Mouse (Mus musculus) ovary, adult 18-20 months (tissue): ENCODE measurements at regions not wholly inside any gene's neighbourhood (a gene's known extent, or its start where the extent isn't known, plus 50 kb on each side); places are given as distances from the start of the nearest gene placed in this dataset.

Experiments
- DNase-seq: peaks from one replicate; pipeline ENCODE4 v3.0.0; 2022; ENCODE audit warnings: low spot score, mixed read lengths

DNA sequence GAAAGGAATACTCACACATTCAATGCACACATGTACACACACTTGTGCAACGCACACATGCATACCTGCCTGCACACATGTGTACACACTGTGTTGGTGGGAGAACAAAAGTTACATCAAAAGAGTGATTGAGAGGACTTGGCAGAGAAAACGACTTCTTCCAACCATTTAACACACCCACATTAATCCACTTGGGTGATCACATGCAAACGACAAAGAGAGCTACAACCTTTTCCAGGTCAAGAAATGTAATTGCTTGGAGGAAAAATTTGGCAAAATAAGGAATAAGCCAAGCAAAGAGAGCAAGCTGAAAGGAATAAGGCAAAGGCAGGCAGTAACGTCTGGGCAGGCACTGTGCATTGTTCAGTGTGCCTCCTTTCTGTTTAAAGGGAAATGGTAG, 67.3 kb downstream of the C1d start:
- DNase-seq: no peak

DNA sequence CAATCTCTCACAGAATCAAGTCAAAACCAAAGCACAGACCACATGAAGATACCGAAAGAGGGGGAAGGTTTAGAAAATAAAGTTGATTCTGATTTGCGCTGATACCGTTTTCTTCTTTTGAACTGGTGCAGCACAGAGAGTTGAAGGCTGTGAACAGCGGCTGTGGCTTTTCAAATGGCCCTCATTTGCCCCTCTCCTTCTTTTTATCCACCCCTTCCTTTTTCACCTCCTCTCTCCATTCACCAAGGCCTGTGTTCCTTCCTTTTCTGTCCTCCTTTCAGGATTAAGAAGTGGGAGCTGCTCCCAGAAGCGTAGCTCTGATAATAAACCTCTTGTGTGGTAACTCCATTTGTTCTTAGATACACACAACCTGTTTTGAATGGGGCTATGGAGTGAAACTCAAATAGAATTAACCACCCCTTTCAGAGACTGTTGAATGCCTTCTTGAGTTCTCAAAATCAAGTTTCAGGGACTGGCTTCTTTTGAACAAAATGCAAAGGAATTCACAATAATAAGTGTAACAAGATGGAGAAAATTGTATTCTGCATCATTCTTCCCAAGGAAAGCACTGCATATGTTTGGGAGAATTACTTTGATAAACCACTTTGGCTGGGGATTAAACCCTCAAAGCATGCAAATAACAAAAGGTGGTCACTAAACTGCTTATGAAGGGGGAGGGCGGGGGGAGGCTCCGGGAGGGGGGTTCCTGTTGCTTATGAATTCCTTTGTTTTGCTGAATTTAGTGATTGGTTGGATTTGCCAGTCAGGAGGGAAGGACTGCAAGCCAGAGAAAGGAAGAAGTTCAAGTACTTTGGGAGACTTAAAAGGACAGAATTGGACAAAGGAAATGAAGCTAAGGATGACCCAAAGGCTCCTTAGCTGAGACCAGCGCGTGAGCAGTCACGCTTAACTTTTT, 68.6 kb downstream of the C1d start:
- DNase-seq: no peak

DNA sequence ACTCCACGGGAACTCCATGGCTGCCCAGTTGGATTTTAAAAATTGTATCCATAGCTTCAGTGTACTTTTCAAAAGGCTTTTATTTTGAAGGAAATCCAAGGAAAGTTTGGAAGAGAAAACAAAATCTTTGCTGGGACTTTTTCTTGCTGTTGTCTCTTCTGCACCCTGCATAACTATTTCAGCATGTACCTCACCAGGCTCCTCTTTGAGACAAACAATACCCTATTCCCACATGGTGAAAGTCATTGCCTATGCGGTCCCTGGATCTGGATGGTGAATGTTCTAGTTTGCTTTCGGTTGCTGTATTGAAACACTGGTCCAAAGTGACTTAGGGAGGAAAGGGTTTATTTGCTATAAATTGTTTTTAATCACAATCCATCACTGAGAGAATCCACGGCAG, 69.3 kb downstream of the C1d start:
- no peak for DNase-seq

DNA sequence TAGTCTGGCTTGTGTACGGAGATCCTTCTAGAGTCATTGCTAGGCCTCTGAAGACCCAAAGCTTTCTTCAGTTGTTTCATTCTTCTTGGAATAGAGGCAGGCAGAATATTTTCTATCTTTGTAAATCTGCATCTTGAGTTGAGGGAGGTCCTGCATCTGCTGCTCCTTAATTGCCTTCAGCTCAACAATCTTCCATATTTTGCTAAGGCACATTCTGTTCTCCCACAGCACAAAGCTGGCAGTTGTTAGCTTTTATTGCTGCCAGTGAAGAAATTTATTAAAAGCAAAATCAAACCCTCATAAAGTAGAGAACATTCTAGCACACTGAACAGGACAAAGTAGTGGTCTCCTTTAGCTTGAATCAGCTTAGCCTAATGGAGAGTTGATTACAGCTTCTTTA, 94.1 kb downstream of the C1d start:
- DNase-seq: no peak

DNA sequence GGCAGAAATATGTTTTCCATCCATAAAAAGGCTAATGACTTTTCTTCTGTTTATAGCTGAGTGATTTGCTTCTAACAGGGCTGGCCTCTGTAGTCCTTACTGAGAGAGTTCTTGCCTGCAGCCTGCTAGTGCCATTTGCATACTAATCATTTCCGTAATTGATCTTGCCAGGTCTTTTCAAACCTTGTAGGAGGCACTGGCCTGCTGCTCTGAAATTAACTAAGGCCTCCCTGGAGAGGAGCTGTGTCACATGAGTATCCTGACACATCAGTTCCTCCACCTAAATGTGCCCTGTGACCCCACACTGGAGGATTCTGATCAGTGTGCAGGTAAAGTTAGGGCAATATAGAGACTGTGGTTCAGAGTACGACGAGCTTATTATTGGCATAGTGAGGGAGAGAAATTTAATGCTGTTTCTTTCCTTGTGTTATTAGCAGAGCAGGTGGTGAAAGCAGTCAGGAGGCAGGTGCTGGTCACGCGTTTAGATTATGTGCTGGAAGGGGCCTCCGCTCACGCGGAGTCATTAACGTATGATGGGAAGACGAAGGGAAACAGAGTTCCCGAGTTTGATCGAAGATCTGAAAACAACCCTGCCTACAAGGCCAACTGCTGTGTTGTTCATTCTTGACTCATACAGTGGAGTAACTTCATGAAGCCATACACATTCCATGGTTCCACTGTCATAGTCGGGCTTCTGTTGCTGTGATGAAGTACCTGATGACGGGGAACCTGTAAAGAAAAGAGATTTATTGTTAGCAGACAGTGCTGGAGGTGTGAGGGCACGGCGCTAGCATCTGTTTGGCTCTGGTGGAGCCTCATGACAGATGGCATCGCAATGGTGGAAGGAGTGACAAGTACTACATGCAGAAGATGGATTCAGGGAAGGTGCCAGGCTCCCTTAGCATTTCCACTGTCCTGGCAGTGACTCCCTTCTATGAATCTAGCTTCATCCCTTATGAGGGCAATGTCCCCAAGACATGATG, 95.1 kb downstream of the C1d start:
- no peak for DNase-seq

DNA sequence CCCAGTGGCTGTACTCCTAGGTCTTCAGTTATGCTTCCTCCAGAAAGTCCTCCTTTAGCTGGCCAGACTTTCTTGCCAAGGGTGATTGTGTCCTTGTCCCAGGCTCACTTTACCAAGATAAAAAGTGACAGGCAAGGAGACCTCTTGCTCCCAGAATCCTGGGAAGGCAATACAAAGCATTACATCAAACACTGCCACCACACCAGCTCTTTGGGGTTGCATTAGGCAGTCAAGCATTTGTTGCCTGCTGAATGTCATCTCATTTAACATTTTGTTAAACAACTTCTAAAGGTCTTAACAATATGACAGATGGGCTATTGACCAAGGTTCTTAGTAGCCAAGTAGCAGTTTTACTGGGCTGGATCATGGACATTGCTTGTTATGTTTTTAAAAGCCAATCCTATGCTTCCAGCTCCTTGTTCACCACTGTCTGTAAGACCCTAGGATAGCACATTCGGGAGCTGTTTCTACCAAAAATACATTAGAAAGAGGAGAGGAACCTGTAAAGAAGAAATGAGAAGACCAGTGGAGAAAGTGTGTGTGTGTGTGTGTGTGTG, 102.4 kb downstream of the C1d start:
- DNase-seq: no peak

DNA sequence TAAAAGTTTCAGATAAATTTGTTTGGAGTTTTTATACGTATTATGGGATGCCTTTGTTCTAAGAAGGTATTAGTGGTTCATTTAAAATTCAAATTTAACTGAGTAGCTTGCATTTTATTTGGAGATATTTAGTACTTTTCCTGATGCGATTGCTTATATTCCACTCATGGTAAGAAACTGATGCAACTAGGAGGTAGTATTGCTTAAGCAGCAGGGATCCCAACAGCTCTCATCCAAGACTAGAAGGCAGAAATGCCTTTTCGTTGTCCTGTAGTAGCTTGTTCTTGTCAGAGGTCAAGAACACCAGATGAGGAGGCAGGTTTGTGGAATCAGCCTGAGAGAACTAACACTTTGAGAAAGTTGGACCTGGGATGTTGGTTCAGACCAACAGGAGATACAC, 120.5 kb downstream of the C1d start:
- no peak for DNase-seq

DNA sequence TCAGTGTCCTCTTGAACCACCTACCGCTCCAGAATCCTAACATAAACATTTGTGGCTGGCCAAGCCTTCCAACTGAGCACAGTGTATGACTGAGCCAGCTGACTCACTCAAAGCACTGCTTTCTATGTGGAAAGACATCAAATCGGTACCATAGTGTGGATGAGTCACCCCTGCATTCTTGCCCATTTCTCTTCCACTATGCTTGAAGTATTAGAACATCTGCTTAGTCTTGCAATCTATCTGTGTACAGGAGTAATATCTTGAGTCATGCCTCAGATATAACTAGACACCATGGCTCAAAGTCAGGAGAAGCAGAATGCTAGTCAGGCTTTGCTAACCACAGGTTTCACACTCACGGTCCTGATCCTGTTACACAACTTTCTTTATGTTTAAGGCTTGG, 129.4 kb downstream of the C1d start:
- no peak for DNase-seq

DNA sequence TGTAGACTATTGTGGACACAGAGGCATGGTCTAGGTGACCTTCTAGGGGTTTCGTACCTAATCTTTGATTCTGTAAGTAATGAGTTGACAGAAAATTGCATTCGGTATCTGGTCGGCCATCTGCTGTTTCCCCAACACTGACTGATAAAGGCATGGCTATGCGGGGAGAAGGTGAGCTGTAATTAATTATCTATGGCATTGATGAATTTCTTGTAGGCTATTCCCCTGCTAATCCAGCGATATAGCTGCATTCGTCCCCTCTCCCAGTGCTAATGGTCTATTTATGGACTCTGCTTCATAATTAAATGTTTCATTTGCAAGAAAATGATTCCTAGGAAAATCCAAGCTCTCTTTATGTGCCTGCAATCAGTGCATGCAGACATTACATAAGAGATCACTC, 136.5 kb downstream of the C1d start:
- DNase-seq: no peak

DNA sequence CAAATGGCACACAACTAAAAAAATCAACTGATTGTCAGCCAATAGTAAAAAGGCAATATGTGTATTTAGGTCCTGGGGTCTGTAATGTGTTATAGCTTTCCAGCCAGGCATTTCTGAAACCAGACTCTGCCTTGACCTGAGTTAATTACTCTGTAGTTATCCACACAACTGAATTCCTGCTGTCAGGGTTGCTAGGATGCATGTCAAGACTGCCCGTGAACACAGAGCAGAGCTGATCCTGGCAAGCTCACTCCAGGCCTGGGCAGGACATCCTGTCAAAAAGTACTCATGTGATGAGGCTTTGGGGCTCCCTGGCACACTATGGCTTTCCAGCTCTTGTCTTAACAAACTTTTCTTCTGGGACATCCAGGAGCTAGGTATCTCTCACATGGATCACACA, 157.2 kb downstream of the C1d start:
- no peak for DNase-seq

DNA sequence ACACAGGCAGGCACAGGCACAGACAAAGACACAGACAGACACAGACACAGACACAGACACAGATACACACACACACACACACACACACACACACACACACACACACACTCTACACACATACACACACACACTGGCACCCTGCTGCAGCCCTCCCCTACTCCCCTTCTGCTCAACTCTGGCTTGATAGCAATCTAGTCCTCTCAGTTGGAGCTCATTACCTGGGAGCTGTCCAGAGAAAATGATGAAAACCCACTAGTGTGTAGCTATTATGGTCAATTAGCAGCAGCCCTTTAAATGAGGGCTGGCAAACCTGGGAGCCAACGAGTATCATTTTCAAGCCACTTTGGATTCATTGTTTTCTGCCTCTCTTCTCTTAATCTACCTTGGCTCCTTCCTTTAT, 157.8 kb downstream of the C1d start:
- no peak for DNase-seq

DNA sequence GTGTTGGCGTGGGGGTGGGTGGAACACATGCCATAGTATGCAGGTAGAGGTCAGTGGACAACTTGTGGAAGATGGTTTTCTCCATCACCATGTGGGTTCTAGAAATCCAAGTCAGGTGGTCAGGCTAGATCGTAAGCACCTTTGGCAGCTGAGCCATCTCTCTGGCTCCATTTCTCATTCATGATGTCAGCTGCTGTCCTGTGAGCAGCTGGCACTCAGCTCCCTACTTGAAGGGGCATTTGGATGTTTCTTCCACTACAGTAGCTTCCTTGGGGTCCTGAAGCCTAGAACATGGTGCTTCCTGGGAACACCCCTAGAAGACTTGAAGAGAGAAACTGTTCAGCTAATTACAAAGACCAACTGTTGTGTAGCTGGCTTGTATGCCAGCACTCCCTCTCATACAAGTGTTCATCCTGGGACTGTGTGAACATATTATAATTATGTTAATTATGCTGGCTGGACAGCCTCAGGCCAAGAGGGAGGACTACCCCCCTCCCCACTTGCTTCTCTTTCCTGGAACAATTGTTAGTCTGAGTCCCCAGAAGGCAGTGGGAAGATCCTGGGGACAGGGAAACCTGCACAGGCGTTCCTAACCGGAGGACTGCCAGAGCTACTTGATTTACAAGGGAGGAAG, 160.4 kb downstream of the C1d start:
- DNase-seq: no peak

DNA sequence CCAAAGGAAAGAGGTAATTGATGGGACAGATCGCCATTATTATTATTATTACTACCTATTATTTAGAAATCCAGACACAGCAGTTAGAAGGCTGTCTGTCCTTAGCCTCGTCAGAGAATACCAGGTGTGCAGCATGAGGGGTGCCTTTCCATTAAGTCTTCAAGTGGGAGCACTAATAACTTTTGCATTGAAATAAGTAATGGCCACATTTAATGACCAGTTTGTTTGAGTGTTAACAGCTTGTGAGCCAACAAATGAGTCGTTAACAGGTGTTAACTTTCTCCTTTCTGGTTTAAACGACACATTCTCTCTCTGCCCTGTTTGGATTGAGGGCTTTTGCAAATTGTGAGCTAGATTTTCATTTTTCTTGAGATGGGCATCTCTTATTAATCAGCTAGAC, 184.8 kb downstream of the C1d start:
- no peak for DNase-seq

DNA sequence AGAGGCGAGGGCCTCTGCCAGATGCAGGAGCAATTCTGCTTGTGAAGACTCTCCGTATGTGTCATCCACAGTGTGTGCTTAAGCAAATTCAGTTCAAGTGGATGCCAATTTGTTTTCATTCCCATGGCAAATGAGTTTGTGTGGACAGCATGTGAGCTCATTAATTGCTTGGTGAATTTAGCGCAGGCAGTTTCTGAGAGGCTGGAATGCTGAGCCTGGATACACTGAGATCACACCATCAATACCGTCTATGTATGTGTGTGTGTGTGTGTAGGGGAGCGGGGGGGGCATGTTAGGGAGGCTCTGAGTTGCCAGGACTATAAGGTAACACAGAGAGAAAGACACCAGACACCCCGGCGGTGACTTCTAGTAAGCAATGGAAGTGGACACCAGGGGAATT, 191.9 kb downstream of the C1d start:
- no peak for DNase-seq

DNA sequence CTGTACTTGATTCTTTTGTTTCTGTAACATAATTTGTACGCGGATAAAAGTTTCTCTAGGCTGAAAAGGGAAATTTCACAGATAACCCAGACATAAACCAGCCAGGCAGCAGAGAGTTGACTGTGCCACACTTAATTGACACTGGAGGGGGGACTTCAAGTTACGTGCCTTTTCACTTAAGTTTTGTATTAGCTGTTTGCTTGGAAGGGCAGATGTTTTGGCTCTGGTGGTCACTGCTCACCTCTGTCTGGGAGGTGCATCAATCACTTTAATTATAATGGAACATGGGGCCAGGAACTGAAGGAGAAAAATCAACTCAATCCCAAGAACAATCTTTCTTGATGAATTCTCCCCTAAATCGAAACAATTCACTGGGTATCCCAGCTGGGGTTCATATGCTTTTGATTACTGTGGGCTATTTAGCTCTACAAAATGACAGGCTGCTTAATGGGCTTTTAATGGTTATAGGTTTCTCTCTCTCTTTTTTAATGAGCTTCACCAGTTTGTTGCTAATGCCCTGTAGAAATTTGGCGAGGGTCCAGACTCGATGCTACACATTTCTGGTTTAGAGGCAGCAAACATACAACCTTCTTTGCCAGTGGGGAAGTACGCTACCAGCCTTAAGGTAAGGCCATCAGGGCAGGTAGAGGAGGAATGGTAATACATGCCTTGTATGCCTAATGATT, 193.1 kb downstream of the C1d start:
- no peak for DNase-seq

DNA sequence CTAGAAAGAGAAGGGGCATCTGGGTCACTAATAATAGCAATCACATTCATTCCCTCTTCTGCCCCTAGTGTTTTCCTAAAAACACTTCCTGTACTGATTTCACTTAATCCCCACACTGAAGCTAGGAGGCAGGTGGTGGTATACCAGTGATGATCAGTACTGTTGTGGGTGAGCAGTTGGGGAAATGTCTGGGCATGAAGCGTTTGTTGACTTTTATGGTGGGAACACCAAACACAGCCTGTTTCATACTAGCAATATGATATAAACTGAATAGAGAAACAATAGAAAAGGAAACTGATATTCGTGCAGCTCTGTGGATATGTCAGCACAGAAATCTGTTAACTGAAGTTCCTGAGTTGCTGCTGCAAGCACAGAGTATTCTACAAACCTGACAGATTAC, 194.1 kb downstream of the C1d start:
- no peak for DNase-seq

DNA sequence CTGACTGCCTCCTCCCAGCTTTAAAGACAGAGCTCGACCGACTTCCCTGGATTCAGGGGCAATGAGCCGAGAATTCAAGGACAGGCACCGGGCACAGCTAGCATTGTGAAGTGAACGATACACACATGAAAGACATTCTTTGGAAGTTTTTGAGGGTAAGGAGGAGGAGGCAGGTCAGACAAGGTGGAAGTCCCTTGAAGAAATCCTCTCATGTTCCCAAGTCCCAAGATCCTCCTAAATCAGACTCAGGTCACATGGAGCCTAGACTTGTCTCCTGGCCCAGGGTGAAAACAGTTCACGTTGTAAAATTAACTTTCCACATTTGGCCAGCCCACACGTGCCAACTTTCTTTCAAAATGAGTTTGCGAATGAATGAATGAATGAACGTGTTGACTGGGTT, 196.2 kb downstream of the C1d start:
- DNase-seq: no peak

DNA sequence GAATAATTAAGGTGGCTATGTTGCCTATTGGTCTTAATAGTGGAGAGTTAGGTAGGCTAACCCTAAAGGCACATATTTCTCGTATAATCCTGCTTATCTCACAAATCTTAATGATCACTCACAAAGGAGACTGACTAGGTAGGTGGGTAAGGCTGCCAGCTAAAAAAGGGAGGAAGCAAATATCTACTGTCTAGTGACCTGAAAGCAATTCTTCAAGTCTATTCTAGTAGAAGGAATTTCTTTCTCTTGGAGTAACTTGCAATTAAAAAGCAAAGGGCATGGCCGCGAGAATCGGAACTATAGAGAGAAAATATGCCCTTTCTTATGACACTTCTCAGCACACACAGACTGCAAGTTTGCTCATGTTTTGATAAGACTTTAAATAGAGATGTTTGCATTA, 201.6 kb downstream of the C1d start:
- DNase-seq: no peak

DNA sequence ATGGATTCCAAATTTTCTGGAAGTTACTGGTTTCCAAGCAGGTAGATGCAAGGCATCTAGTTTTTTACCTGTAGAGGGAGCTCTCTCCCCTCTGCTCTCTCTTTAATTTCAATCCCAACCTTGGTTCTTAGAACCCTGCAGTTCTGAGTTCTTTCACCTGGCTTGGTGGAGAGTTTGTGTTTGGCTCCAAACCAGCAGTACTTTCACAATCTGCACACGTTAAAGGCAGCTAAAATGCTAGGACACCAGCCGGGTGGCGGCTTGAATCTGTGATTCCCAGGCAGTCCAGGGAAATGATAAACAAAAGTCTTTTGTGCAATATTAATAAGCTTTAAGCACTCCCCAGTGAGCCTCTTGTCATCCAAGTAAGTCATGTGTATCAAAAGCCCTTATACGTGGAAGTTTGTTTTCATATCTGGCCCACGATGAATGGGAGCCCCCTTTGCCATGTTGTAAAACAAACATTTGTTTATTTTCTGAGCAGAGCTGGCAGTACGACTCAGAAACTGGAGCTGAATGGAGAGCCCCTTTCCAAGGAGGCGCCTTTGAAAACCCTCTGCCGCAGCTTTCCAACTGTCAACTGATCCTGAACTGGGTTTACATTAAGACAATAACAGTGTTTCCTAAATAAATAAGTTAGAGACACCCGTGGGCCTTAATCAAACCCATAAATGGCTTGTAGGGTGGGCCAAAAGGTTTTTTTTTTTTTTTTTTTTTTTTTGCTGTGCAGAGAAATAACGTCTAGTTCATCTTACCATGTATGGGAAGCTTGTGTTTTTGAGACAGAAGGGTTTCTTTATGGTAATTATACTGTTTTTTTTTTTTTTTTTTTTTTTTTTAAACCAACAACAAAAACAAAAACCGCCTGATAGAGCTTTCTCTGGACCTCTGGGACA, 202.9 kb downstream of the C1d start:
- no peak for DNase-seq

DNA sequence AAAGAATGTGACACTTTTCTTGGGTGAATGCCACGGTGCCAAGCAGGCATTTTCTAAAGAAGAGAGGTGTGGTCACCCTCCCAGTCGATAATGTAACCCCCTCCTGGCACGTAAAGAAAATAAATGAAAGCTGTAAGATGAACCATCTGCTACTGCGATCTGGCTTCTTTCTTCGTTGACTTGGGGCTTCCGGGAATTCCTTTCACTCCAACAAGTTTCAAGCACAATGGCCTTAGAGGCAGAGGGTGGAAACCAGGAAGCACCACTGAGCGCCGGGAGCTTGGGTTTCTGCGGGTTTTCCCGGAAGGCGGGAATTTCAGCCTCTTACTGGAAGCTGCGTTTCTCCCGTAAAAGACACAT, 203.5 kb downstream of the C1d start:
- no peak for DNase-seq

DNA sequence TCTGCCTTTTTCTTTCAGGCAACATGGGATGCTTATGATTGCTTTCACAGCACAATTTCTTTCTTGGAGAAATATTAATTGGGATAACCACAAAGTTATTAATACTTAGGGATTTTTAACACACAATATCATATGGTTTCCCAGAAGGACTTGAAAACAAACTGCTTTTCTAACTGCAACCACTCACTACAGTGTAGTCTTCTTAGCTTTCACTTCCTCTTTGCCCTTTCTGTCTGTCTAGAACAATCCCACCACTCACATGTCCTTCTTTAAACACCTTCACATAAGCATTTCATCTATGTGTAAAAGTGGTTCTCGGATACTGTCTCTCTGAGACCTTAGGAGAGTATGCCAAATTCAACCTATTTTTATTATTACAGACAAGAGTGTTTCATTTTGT, 204.3 kb downstream of the C1d start:
- DNase-seq: no peak
